Mouse (Mus musculus) thymus, adult 2 months (tissue): ENCODE measurements around the gene 2210016L21Rik. TPM values are rescaled to one million over a fixed set of nuclear protein-coding genes. Genes with fewer than 3 reads are reported as not detected.

Experiments used
- DNase-seq: peaks from one replicate; pipeline ENCODE4 v3.0.0; 2021
- H3K27ac ChIP-seq: fragments of 200-500 bp; 2 replicates; pipeline ENCODE4 v1.5.1; 2012; ENCODE audit warnings: low read length, control low read depth; ENCODE audit not compliant: control insufficient read depth, insufficient read depth
- H3K27me3 ChIP-seq: fragments of 200-500 bp; 2 replicates; pipeline ENCODE4 v1.6.1; 2012; ENCODE audit warnings: mild to moderate bottlenecking, low read length, moderate library complexity, mixed read lengths; ENCODE audit not compliant: control insufficient read depth, insufficient read depth
- H3K36me3 ChIP-seq: fragments of 200-500 bp; 2 replicates; pipeline ENCODE4 v1.6.1; 2012; ENCODE audit warnings: mild to moderate bottlenecking, low read length, moderate library complexity; ENCODE audit not compliant: control insufficient read depth, insufficient read depth
- H3K4me1 ChIP-seq: fragments of 200-500 bp; replicated peaks from 2 replicates; pipeline ENCODE4 v1.6.1; 2012; ENCODE audit warnings: low read length; ENCODE audit not compliant: control insufficient read depth, insufficient read depth
- H3K4me3 ChIP-seq: fragments of 200-500 bp; 2 replicates; pipeline ENCODE4 v1.5.1; 2012; ENCODE audit warnings: mild to moderate bottlenecking, low read length, control low read depth, moderate library complexity; ENCODE audit not compliant: control insufficient read depth, insufficient read depth
- CTCF ChIP-seq: fragments of 200-500 bp; IDR thresholded peaks from 2 replicates; pipeline ENCODE4 v1.5.1; 2012; ENCODE audit warnings: mild to moderate bottlenecking, control low read depth, low read length, moderate library complexity, borderline replicate concordance; ENCODE audit not compliant: control insufficient read depth, poor library complexity, insufficient read depth; ENCODE audit errors: extremely low read depth
- POLR2A ChIP-seq: fragments of 200-500 bp; IDR thresholded peaks from 2 replicates; pipeline ENCODE4 v1.6.1; 2012; ENCODE audit warnings: mild to moderate bottlenecking, low read length, control low read depth, moderate library complexity; ENCODE audit not compliant: control insufficient read depth, poor library complexity, insufficient read depth; ENCODE audit errors: extremely low read depth
- WGBS: fragments of 180-500 bp; shearing (Covaris S2); methylation state at CpG from one replicate; pipeline ENCODE4 v1.1.7; 2018; 5-methylcytosine and 5-hydroxymethylcytosine counted together
- polyA plus RNA-seq: library from polyadenylated mRNA; depleted of rRNA; stranded (reverse); fragments of >200 nt; gene quantifications from 2 replicates; pipeline ENCODE4 v1.2.3, GENCODE M21; 2012

2210016L21Rik gene
- polyA plus RNA-seq, 1 experiment: 29.9 TPM

- peak overlapping the region; percentile 21; the same call in 1 of the 2 replicates for H3K27ac ChIP-seq
- H3K4me3 ChIP-seq: no peak overlapping the region
- H3K27me3 ChIP-seq: no peaks in the 10 kb centered on the region
- H3K4me1 ChIP-seq: 0 out of 2 replicates have a peak, but pooled peaks cover 5% of the 10 kb centered on the region
- no peaks in the 10 kb centered on the region for H3K36me3 ChIP-seq
- DNase-seq: no peak
- WGBS: 60% methylated on average over 17 of the region's 17 CpGs
- TF ChIP-seq CTCF (no peak), POLR2A (no peak)
These were observed 23.3 kb downstream of the 2210016L21Rik start for GRCm38 (mm10) chr5:114964967-114965898.

GRCm38 (mm10) chr5:114967523-114968268 lies 25.7 kb downstream of the 2210016L21Rik start:
- TF ChIP-seq CTCF: no peak
- no peak for TF ChIP-seq POLR2A
- no peak overlapping the region for H3K27ac ChIP-seq
- H3K36me3 ChIP-seq: no peaks in the 10 kb centered on the region
- DNase-seq: no peak
- H3K4me1 ChIP-seq: 0 out of 2 replicates have a peak, but pooled peaks cover 5% of the 10 kb centered on the region
- H3K27me3 ChIP-seq: no peaks in the 10 kb centered on the region
- no peak overlapping the region for H3K4me3 ChIP-seq
- WGBS: 31% methylated on average over 14 of the region's 14 CpGs

GRCm38 (mm10) chr5:114968651-114969050 lies 26.7 kb downstream of the 2210016L21Rik start:
- Histone ChIP-seq H3K36me3 (no peaks in the 10 kb centered on the region), H3K27ac (no peak overlapping the region), H3K4me3 (no peak overlapping the region), H3K4me1 (0 out of 2 replicates have a peak, but pooled peaks cover 5% of the 10 kb centered on the region), H3K27me3 (no peaks in the 10 kb centered on the region)
- DNase-seq: no peak
- WGBS: 59% methylated on average over 7 of the region's 7 CpGs
- TF ChIP-seq POLR2A (no peak), CTCF (0 out of 2 replicates have a peak, but pooled peaks have one; percentile 8)

DNA sequence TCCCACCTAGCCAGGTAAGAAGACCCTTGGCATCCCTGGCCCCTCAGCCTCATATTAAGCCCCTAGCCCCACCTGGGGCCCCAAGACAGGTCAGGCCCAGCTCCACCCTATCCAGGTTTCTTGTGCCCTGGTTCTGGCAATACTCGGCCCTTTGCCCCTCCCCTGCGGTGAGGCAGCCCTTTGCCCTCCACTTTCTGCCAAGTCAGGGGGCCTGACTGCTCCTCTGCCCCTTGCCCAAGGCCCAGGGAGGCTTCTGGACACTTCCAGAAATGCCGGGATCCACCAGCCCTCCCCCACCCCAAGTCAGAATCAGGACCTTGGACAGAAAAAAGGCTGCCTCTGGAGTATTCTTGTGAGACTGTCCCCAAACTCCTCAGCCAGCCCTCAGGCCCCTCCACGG lies 27.1 kb downstream of the 2210016L21Rik start:
- Histone ChIP-seq H3K4me3 (no peak overlapping the region), H3K27ac (no peak overlapping the region), H3K27me3 (no peaks in the 10 kb centered on the region), H3K36me3 (no peaks in the 10 kb centered on the region), H3K4me1 (0 out of 2 replicates have a peak, but pooled peaks cover 5% of the 10 kb centered on the region)
- TF ChIP-seq POLR2A: no peak
- 0 out of 2 replicates have a peak, but pooled peaks have one; percentile 1 for TF ChIP-seq CTCF
- DNase-seq: no peak
- 47% methylated on average over 4 of the region's 4 CpGs for WGBS

DNA sequence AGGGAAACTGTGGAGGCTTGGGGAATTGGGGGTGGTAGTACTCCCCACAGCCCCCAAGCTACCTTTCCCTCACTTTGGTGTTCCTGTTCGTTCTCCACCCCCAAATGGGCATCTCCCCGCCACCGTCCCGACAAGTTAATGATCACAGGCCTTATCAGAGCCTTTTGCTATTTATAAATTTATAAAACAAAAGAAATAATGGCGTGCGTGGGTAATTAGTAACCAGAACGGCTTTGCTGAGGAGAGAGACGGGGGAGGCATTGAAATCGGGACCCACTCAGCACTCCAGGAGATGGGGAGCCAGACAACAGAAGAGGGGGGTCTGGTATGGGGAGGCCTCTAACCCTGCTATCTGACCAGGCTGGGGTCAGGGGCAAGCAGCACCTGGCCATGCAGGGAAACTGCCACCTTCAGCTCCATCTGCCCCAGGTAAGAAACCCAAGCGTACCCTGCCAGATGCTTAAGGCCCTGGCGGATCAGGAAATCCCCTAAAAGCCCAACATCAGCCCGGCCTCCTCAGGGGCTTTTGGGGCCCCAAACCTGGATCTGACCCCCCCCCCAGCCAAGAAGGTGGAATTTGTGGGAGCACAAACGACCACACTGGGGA lies 27.8 kb downstream of the 2210016L21Rik start:
- TF ChIP-seq POLR2A (no peak), CTCF (no peak)
- Histone ChIP-seq H3K27ac (no peak overlapping the region), H3K36me3 (no peaks in the 10 kb centered on the region), H3K4me3 (no peak overlapping the region), H3K4me1 (0 out of 2 replicates have a peak, but pooled peaks cover 5% of the 10 kb centered on the region), H3K27me3 (no peaks in the 10 kb centered on the region)
- no peak for DNase-seq
- 91% methylated on average over 13 of the region's 13 CpGs for WGBS

DNA sequence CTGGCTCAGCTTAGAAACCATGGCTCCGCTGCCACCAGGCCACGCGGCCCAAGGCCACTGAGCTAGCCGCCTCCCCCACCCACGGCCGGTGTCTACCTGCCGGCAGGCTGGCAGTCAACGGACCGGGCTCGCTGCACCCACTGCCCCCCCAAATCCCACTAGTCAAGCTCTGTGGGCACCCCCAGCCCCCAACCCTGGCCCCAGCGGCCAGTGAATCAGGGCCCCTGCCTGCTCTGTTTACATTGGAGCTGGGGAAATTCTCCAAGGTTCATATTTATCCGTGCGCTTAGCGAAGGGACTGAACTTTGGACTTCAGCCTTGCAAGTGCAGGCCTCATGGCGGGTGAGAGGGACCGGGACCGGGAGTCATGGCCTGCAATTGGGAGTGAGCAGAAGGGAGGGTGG lies 28.9 kb downstream of the 2210016L21Rik start, which contains the start of gene Hnf1a:
Gene Hnf1a, minus strand, starts transcription at position 271 of the 404 bp plus-strand sequence.
- H3K27me3 ChIP-seq: no peaks in the 10 kb centered on the region
- no peak within 1 kb of the TSS for H3K4me3 ChIP-seq
- 95% methylated on average over 17 of the region's 17 CpGs for WGBS
- TF ChIP-seq POLR2A (no peak), CTCF (no peak)
- H3K36me3 ChIP-seq: no peaks in the 10 kb centered on the region
- DNase-seq: no peak
- no peak within 1 kb of the TSS for H3K27ac ChIP-seq
- H3K4me1 ChIP-seq: no peaks in the 10 kb centered on the region
